Mouse (Mus musculus) ES-Bruce4 (cell line): ENCODE measurements around the gene Ckap4. TPM values are rescaled to one million over a fixed set of nuclear protein-coding genes. Genes with fewer than 3 reads are reported as not detected.
"Not testable (repeated sequence)": the region's sequence is repeated elsewhere in the genome, so short reads cannot be mapped to it uniquely, and the experiment has no call there.

ENCODE experiments used
- H3K27ac ChIP-seq: 2 replicates; pipeline ENCODE4 v1.5.1; 2012; ENCODE audit warnings: low read length, inconsistent platforms; ENCODE audit not compliant: insufficient read depth
- H3K27me3 ChIP-seq: 2 replicates; pipeline ENCODE4 v1.6.1; 2012; ENCODE audit warnings: mild to moderate bottlenecking, low read length, inconsistent platforms; ENCODE audit not compliant: control insufficient read depth, poor library complexity, insufficient read depth, severe bottlenecking
- H3K36me3 ChIP-seq: 2 replicates; pipeline ENCODE4 v1.6.1; 2012; ENCODE audit warnings: inconsistent platforms, mild to moderate bottlenecking, low read length, moderate library complexity; ENCODE audit not compliant: control insufficient read depth, poor library complexity, insufficient read depth, severe bottlenecking
- H3K4me1 ChIP-seq: one replicate; pipeline ENCODE4 v1.8.1; 2011; ENCODE audit warnings: low read length; ENCODE audit not compliant: control insufficient read depth, insufficient read depth
- H3K4me3 ChIP-seq: 2 replicates; pipeline ENCODE4 v1.5.1; 2011; ENCODE audit warnings: low read depth, mild to moderate bottlenecking, low read length
- H3K9ac ChIP-seq: 2 replicates; pipeline ENCODE4 v1.6.1; 2012; ENCODE audit warnings: low read depth, mild to moderate bottlenecking, inconsistent platforms; ENCODE audit not compliant: poor library complexity, severe bottlenecking
- H3K9me3 ChIP-seq: replicated peaks from 2 replicates; pipeline ENCODE4 v1.6.1; 2012; ENCODE audit warnings: mild to moderate bottlenecking, low read length, inconsistent platforms; ENCODE audit not compliant: control insufficient read depth, poor library complexity, insufficient read depth, severe bottlenecking
- CTCF ChIP-seq: IDR thresholded peaks from one replicate; pipeline ENCODE4 v1.8.1; 2011; ENCODE audit warnings: low read depth, low read length
- EP300 ChIP-seq: IDR thresholded peaks from 2 replicates; pipeline ENCODE4 v1.6.1; 2011; ENCODE audit warnings: low read depth, low read length; ENCODE audit not compliant: insufficient read depth
- POLR2A ChIP-seq: IDR thresholded peaks from one replicate; pipeline ENCODE4 v1.8.1; 2011; ENCODE audit warnings: low read length; ENCODE audit not compliant: insufficient read depth
- polyA plus RNA-seq: library from polyadenylated mRNA; stranded (reverse); fragments of >200 nt; gene quantifications from 2 replicates; pipeline ENCODE4 v1.2.4, GENCODE M21; 2011; ENCODE audit warnings: low read depth; ENCODE audit not compliant: missing spikeins, insufficient read depth, insufficient read length

Gene Ckap4
- polyA plus RNA-seq, 1 experiment: 53.4 TPM

GRCm38 (mm10) chr10:84483553-84483952 lies 50.3 kb downstream of the Ckap4 start:
- Histone ChIP-seq H3K4me3 (no peak overlapping the region), H3K36me3 (no peaks in the 10 kb centered on the region), H3K27ac (no peak overlapping the region), H3K9ac (no peak overlapping the region), H3K27me3 (no peaks in the 10 kb centered on the region), H3K9me3 (no peaks in the 10 kb centered on the region), H3K4me1 (no peaks in the 10 kb centered on the region)
- TF ChIP-seq POLR2A (no peak), CTCF (no peak), EP300 (no peak)

GRCm38 (mm10) chr10:84483069-84483468 lies 50.8 kb downstream of the Ckap4 start:
- no peaks in the 10 kb centered on the region for H3K9me3 ChIP-seq
- no peaks in the 10 kb centered on the region for H3K27me3 ChIP-seq
- no peak overlapping the region for H3K27ac ChIP-seq
- no peaks in the 10 kb centered on the region for H3K4me1 ChIP-seq
- TF ChIP-seq POLR2A (no peak), EP300 (no peak), CTCF (no peak)
- no peaks in the 10 kb centered on the region for H3K36me3 ChIP-seq
- no peak overlapping the region for H3K4me3 ChIP-seq
- H3K9ac ChIP-seq: no peak overlapping the region

- H3K9me3 ChIP-seq, H3K4me3 ChIP-seq, H3K9ac ChIP-seq, H3K27ac ChIP-seq, H3K36me3 ChIP-seq, H3K4me1 ChIP-seq, H3K27me3 ChIP-seq: not testable (repeated sequence)
Observed at GRCm38 (mm10) chr10:84482418-84482817, 51.4 kb downstream of the Ckap4 start.

- no peak overlapping the region for H3K27ac ChIP-seq
- H3K36me3 ChIP-seq: no peaks in the 10 kb centered on the region
- H3K27me3 ChIP-seq: no peaks in the 10 kb centered on the region
- H3K9ac ChIP-seq: no peak overlapping the region
- no peaks in the 10 kb centered on the region for H3K4me1 ChIP-seq
- no peak overlapping the region for H3K4me3 ChIP-seq
- no peaks in the 10 kb centered on the region for H3K9me3 ChIP-seq
- TF ChIP-seq CTCF: no peak
Observed at GRCm38 (mm10) chr10:84481327-84481671, 52.6 kb downstream of the Ckap4 start.

GRCm38 (mm10) chr10:84480667-84481326 lies 53.1 kb downstream of the Ckap4 start:
- Histone ChIP-seq H3K4me1 (no peaks in the 10 kb centered on the region), H3K4me3 (no peak overlapping the region), H3K27ac (no peak overlapping the region), H3K9ac (no peak overlapping the region), H3K27me3 (no peaks in the 10 kb centered on the region), H3K36me3 (no peaks in the 10 kb centered on the region), H3K9me3 (no peaks in the 10 kb centered on the region)
- TF ChIP-seq CTCF: no peak
- TF ChIP-seq POLR2A: no peak
- no peak for TF ChIP-seq EP300

GRCm38 (mm10) chr10:84480146-84480545 lies 53.7 kb downstream of the Ckap4 start:
- no peaks in the 10 kb centered on the region for H3K36me3 ChIP-seq
- H3K27ac ChIP-seq: no peak overlapping the region
- no peaks in the 10 kb centered on the region for H3K9me3 ChIP-seq
- no peaks in the 10 kb centered on the region for H3K27me3 ChIP-seq
- no peaks in the 10 kb centered on the region for H3K4me1 ChIP-seq
- H3K4me3 ChIP-seq: no peak overlapping the region
- H3K9ac ChIP-seq: no peak overlapping the region
- no peak for TF ChIP-seq CTCF
- no peak for TF ChIP-seq POLR2A
- no peak for TF ChIP-seq EP300

- Histone ChIP-seq H3K4me3 (no peak overlapping the region), H3K27me3 (no peaks in the 10 kb centered on the region), H3K27ac (no peak overlapping the region), H3K9ac (no peak overlapping the region), H3K4me1 (no peaks in the 10 kb centered on the region), H3K36me3 (no peaks in the 10 kb centered on the region), H3K9me3 (no peaks in the 10 kb centered on the region)
- TF ChIP-seq EP300 (no peak), CTCF (no peak), POLR2A (no peak)
Observed at GRCm38 (mm10) chr10:84477613-84478076, 56.2 kb downstream of the Ckap4 start.
